Mouse (Mus musculus): ENCODE measurements around the gene Prkcb. TPM values are rescaled to one million over a fixed set of nuclear protein-coding genes. Genes with fewer than 3 reads are reported as not detected.

Gene Prkcb
- polyA plus RNA-seq, 1 experiment from 2014 or later, result 5.7 TPM

GRCm38 (mm10) chr7:122433377-122433776 lies 144.8 kb downstream of the Prkcb start:
- no peaks in the 10 kb centered on the region for H3K36me3 ChIP-seq
- no peak overlapping the region for H3K27ac ChIP-seq (replicated peaks)
- no peaks in the 10 kb centered on the region for H3K4me1 ChIP-seq
- H3K9me3 ChIP-seq (replicated peaks), result no peaks in the 10 kb centered on the region
- H3K4me3 ChIP-seq, result no peak overlapping the region
- no peaks in the 10 kb centered on the region for H3K27me3 ChIP-seq (ENCODE audit: low read depth, poor library complexity, severe bottlenecking)
- 90% methylated on average over 5 of the region's 5 CpGs for WGBS
- DNase-seq (ENCODE audit: low spot score), result no peak

- no peak overlapping the region for H3K27ac ChIP-seq (replicated peaks)
- no peaks in the 10 kb centered on the region for H3K27me3 ChIP-seq (ENCODE audit: low read depth, poor library complexity, severe bottlenecking)
- no peaks in the 10 kb centered on the region for H3K36me3 ChIP-seq
- 80% methylated on average over 4 of the region's 4 CpGs for WGBS
- no peaks in the 10 kb centered on the region for H3K9me3 ChIP-seq (replicated peaks)
- H3K4me3 ChIP-seq, result no peak overlapping the region
- no peaks in the 10 kb centered on the region for H3K4me1 ChIP-seq
- DNase-seq (ENCODE audit: low spot score), result no peak
Measured at GRCm38 (mm10) chr7:122434941-122435340, 146.4 kb downstream of the Prkcb start.

GRCm38 (mm10) chr7:122435561-122435960 lies 147.0 kb downstream of the Prkcb start:
- WGBS, result 95% methylated on average over 7 of the region's 7 CpGs

GRCm38 (mm10) chr7:122437390-122437789 lies 148.8 kb downstream of the Prkcb start:
- no peaks in the 10 kb centered on the region for H3K36me3 ChIP-seq
- no peak overlapping the region for H3K4me3 ChIP-seq
- H3K9me3 ChIP-seq (replicated peaks), result no peaks in the 10 kb centered on the region
- DNase-seq (ENCODE audit: low spot score), result no peak
- H3K4me1 ChIP-seq, result no peaks in the 10 kb centered on the region
- H3K27me3 ChIP-seq (ENCODE audit: low read depth, poor library complexity, severe bottlenecking), result no peaks in the 10 kb centered on the region
- WGBS, result 97% methylated on average over 1 of the region's 1 CpGs
- H3K27ac ChIP-seq (replicated peaks), result no peak overlapping the region

More at GRCm38 (mm10) chr7:122435561-122435960, 147.0 kb downstream of the Prkcb start:
- H3K27me3 ChIP-seq (ENCODE audit: low read depth, poor library complexity, severe bottlenecking), result no peaks in the 10 kb centered on the region
- H3K27ac ChIP-seq (replicated peaks), result no peak overlapping the region
- H3K4me3 ChIP-seq, result no peak overlapping the region
- no peaks in the 10 kb centered on the region for H3K4me1 ChIP-seq
- DNase-seq (ENCODE audit: low spot score), result no peak
- no peaks in the 10 kb centered on the region for H3K36me3 ChIP-seq
- H3K9me3 ChIP-seq (replicated peaks), result no peaks in the 10 kb centered on the region

- DNase-seq (ENCODE audit: low spot score), result peak; percentile 45
- Histone ChIP-seq H3K9me3 (replicated peaks) (no peaks in the 10 kb centered on the region), H3K4me1 (0 out of 2 replicates have a peak, but pooled peaks cover 2% of the 10 kb centered on the region), H3K4me3 (no peak overlapping the region), H3K27me3 (ENCODE audit: low read depth, poor library complexity, severe bottlenecking) (no peaks in the 10 kb centered on the region), H3K27ac (replicated peaks) (no peak overlapping the region), H3K36me3 (no peaks in the 10 kb centered on the region)
- WGBS, result 56% methylated on average over 6 of the region's 6 CpGs
Measured at GRCm38 (mm10) chr7:122445056-122445455, 156.5 kb downstream of the Prkcb start.

GRCm38 (mm10) chr7:122452671-122453070 lies 164.1 kb downstream of the Prkcb start:
- Histone ChIP-seq H3K9me3 (replicated peaks) (no peaks in the 10 kb centered on the region), H3K27ac (replicated peaks) (no peak overlapping the region), H3K36me3 (no peaks in the 10 kb centered on the region), H3K27me3 (ENCODE audit: low read depth, poor library complexity, severe bottlenecking) (no peaks in the 10 kb centered on the region), H3K4me1 (no peaks in the 10 kb centered on the region), H3K4me3 (no peak overlapping the region)
- DNase-seq (ENCODE audit: low spot score), result no peak
- 82% methylated on average over 8 of the region's 8 CpGs for WGBS

- WGBS, result 73% methylated on average over 9 of the region's 9 CpGs
- DNase-seq (ENCODE audit: low spot score), result peak; percentile 84
- Histone ChIP-seq H3K27ac (replicated peaks) (no peak overlapping the region), H3K9me3 (replicated peaks) (no peaks in the 10 kb centered on the region), H3K4me1 (no peaks in the 10 kb centered on the region), H3K36me3 (no peaks in the 10 kb centered on the region), H3K4me3 (no peak overlapping the region), H3K27me3 (ENCODE audit: low read depth, poor library complexity, severe bottlenecking) (no peaks in the 10 kb centered on the region)
Measured at GRCm38 (mm10) chr7:122459203-122459965, 170.8 kb downstream of the Prkcb start.

- no peak for DNase-seq (ENCODE audit: low spot score)
- Histone ChIP-seq H3K4me3 (no peak overlapping the region), H3K27me3 (ENCODE audit: low read depth, poor library complexity, severe bottlenecking) (no peaks in the 10 kb centered on the region), H3K4me1 (no peaks in the 10 kb centered on the region), H3K36me3 (no peaks in the 10 kb centered on the region), H3K27ac (replicated peaks) (no peak overlapping the region), H3K9me3 (replicated peaks) (no peaks in the 10 kb centered on the region)
- 62% methylated on average over 2 of the region's 2 CpGs for WGBS
Measured at GRCm38 (mm10) chr7:122460020-122460419, 171.5 kb downstream of the Prkcb start.

GRCm38 (mm10) chr7:122465823-122466549 lies 177.4 kb downstream of the Prkcb start:
- peak; percentile 26 for DNase-seq (ENCODE audit: low spot score)
- Histone ChIP-seq H3K4me3 (no peak overlapping the region), H3K27me3 (ENCODE audit: low read depth, poor library complexity, severe bottlenecking) (no peaks in the 10 kb centered on the region), H3K36me3 (no peaks in the 10 kb centered on the region), H3K9me3 (replicated peaks) (no peaks in the 10 kb centered on the region), H3K27ac (replicated peaks) (no peak overlapping the region), H3K4me1 (0 out of 2 replicates have a peak, but pooled peaks cover 7% of the 10 kb centered on the region)
- 57% methylated on average over 8 of the region's 8 CpGs for WGBS

- Histone ChIP-seq H3K4me3 (no peak overlapping the region), H3K4me1 (0 out of 2 replicates have a peak, but pooled peaks cover 7% of the 10 kb centered on the region), H3K9me3 (replicated peaks) (no peaks in the 10 kb centered on the region), H3K27me3 (ENCODE audit: low read depth, poor library complexity, severe bottlenecking) (no peaks in the 10 kb centered on the region), H3K36me3 (no peaks in the 10 kb centered on the region), H3K27ac (replicated peaks) (no peak overlapping the region)
- no peak for DNase-seq (ENCODE audit: low spot score)
- 81% methylated on average over 2 of the region's 2 CpGs for WGBS
Measured at GRCm38 (mm10) chr7:122466722-122467121, 178.2 kb downstream of the Prkcb start.

- H3K9me3 ChIP-seq (replicated peaks), result no peaks in the 10 kb centered on the region
- DNase-seq (ENCODE audit: low spot score), result no peak
- 80% methylated on average over 8 of the region's 8 CpGs for WGBS
Measured at GRCm38 (mm10) chr7:122467831-122468230, 179.3 kb downstream of the Prkcb start.

GRCm38 (mm10) chr7:122470370-122471280 lies 182.1 kb downstream of the Prkcb start:
- 57% methylated on average over 18 of the region's 18 CpGs for WGBS
- Histone ChIP-seq H3K9me3 (replicated peaks) (peaks cover 7% of the 10 kb centered on the region; the same call in 1 of the 2 replicates), H3K27me3 (ENCODE audit: low read depth, poor library complexity, severe bottlenecking) (no peaks in the 10 kb centered on the region), H3K4me1 (0 out of 2 replicates have a peak, but pooled peaks cover 11% of the 10 kb centered on the region), H3K4me3 (no peak overlapping the region), H3K27ac (replicated peaks) (no peak overlapping the region), H3K36me3 (no peaks in the 10 kb centered on the region)
- DNase-seq (ENCODE audit: low spot score), result peak; percentile 77

More at GRCm38 (mm10) chr7:122467831-122468230, 179.3 kb downstream of the Prkcb start:
- Histone ChIP-seq H3K36me3 (no peaks in the 10 kb centered on the region), H3K4me1 (0 out of 2 replicates have a peak, but pooled peaks cover 11% of the 10 kb centered on the region), H3K4me3 (no peak overlapping the region), H3K27me3 (ENCODE audit: low read depth, poor library complexity, severe bottlenecking) (no peaks in the 10 kb centered on the region), H3K27ac (replicated peaks) (no peak overlapping the region)
